Mouse (Mus musculus) forebrain, postnatal 0 days (tissue): Measurements from ENCODE around the gene Rap2a. TPM values are rescaled to one million over a fixed set of nuclear protein-coding genes. Genes with fewer than 3 reads are reported as not detected.

Experiments
- ATAC-seq: fragments of 200-750 bp; cut with Nextera tagmentation; 2 replicates; pipeline ENCODE4 v1.8.0; 2017; ENCODE audit warnings: mild to moderate bottlenecking, moderate library complexity
- DNase-seq: peaks from one replicate; pipeline ENCODE4 v3.0.0-alpha.2; 2015
- H3K27ac ChIP-seq: fragments of 300-500 bp; sonication (generic); 2 replicates; pipeline ENCODE4 v1.5.1; 2014; ENCODE audit warnings: low read depth, mild to moderate bottlenecking, antibody characterized with exemption, low read length, moderate library complexity, mixed read lengths
- H3K27me3 ChIP-seq: fragments of 300-500 bp; sonication (generic); 2 replicates; pipeline ENCODE4 v1.6.1; 2014; ENCODE audit warnings: mild to moderate bottlenecking, low read length, mixed read lengths; ENCODE audit not compliant: insufficient read depth
- H3K36me3 ChIP-seq: fragments of 300-500 bp; sonication (generic); 2 replicates; pipeline ENCODE4 v1.6.1; 2014; ENCODE audit warnings: mild to moderate bottlenecking, moderate library complexity; ENCODE audit not compliant: insufficient read depth
- H3K4me1 ChIP-seq: fragments of 300-500 bp; sonication (generic); 2 replicates; pipeline ENCODE4 v1.6.1; 2014; ENCODE audit warnings: antibody characterized with exemption; ENCODE audit not compliant: insufficient read depth
- H3K4me2 ChIP-seq: fragments of 300-500 bp; sonication (generic); 2 replicates; pipeline ENCODE4 v1.6.1; 2014; ENCODE audit warnings: low read depth, mild to moderate bottlenecking, moderate library complexity
- H3K4me3 ChIP-seq: fragments of 300-500 bp; sonication (generic); 2 replicates; pipeline ENCODE4 v1.5.1; 2014; ENCODE audit warnings: low read depth, low read length, mixed read lengths
- H3K9ac ChIP-seq: fragments of 300-500 bp; sonication (generic); 2 replicates; pipeline ENCODE4 v1.6.1; 2014; ENCODE audit warnings: mild to moderate bottlenecking
- H3K9me3 ChIP-seq: fragments of 300-500 bp; sonication (generic); 2 replicates; pipeline ENCODE4 v1.6.1; 2016; ENCODE audit warnings: low read length
- CTCF ChIP-seq: sonication (generic); IDR thresholded peaks from 2 replicates; pipeline ENCODE4 v1.5.1; 2016; ENCODE audit warnings: antibody characterized with exemption, control low read depth, low read depth
- WGBS: fragments of 180-500 bp; shearing (Covaris S2); extraction: QIAGEN DNeasy Blood & Tissue Kit; methylation state at CpG from one replicate; pipeline ENCODE4 v1.1.7; 2014; 5-methylcytosine and 5-hydroxymethylcytosine counted together
- polyA plus RNA-seq: library from polyadenylated mRNA; unstranded; fragments of >200 nt; fragmentation: Nextera tagmentation; extraction: Ambion mirVana; gene quantifications from 2 replicates; pipeline ENCODE4 v1.2.1, GENCODE M21; 2015
- total RNA-seq: library from RNA; depleted of rRNA; stranded (reverse); fragments of >200 nt; gene quantifications from 2 replicates; pipeline ENCODE4 v1.2.3, GENCODE M21; 2014; rRNA removed

Gene Rap2a
- total RNA-seq (75.9 and 78.4 TPM in 2 replicates), polyA plus RNA-seq (19.3 and 29.5 TPM in 2 replicates)

DNA sequence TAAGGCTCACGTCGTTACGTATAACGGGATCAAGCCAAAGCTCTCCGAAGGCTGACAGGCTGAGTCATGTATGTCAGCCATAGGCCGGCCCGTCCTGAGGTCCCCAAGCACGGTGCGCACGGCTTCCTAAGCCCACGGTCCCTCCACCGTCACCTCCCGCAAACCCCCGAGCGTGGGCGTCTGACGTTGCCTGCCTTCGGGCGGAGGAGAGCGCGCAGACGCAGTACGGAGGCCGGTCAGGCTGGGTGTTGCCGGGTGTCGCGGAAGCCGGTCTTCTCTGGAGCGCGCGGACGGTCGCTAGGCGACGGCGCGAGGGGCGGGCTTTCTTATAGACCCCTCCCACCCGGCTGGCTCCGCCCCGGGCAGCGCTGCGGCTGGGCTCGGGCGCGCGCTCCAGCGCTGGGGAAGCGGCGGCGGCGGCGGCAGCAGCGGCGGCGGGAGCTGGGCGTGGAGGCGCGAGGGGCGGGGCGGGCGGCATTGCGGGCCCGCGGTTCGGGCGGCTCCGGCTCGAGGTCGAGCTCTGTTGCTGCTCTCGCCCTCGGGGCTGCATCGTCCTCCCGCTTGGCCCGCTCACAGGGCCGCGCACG, at the start of gene Rap2a:
TSS of gene Rap2a (plus strand) at position 463 of the 587 bp plus-strand sequence.
- no peaks in the 10 kb centered on the region for H3K27me3 ChIP-seq
- ATAC-seq: peak; percentile 88
- WGBS: under 1% methylated on average over 76 of the region's 78 CpGs

DNA sequence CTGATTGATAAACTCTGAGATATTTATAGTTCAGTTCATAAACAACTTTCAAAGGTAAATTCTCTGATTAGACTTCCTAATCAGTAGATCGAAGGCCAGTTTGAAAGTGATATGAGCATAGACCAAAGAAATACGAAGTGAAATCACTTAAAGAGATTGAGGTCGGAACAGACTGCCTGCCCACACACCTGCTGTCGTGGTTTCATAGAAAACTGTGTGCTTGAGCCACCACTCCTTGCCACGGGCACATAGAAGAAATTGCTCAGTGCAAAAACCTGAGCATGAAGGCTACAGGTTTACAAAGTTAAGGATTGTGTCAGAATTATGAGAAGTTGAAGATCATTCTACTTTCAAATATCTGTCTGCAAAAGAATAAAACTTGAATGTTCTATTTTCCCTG, 49.7 kb upstream of the Rap2a start:
- Histone ChIP-seq H3K4me1 (no peaks in the 10 kb centered on the region), H3K4me2 (no peak overlapping the region), H3K4me3 (no peak overlapping the region), H3K27me3 (no peaks in the 10 kb centered on the region), H3K27ac (no peak overlapping the region), H3K9me3 (0 out of 2 replicates have a peak, but pooled peaks cover 10% of the 10 kb centered on the region), H3K9ac (no peak overlapping the region), H3K36me3 (peaks cover 15% of the 10 kb centered on the region; the same call in 1 of the 2 replicates)
- WGBS: 92% methylated on average over 5 of the region's 5 CpGs
- ATAC-seq (no peak), DNase-seq (no peak)
- no peak for TF ChIP-seq CTCF

More for the DNA sequence above, at the start of gene Rap2a:
- Histone ChIP-seq H3K27ac (peak within 1 kb of the TSS; percentile 99), H3K4me2 (peak within 1 kb of the TSS; percentile 62), H3K36me3 (no peaks in the 10 kb centered on the region), H3K4me1 (peaks cover 13% of the 10 kb centered on the region), H3K9ac (peak within 1 kb of the TSS; percentile 92), H3K4me3 (peak within 1 kb of the TSS; percentile 97), H3K9me3 (no peaks in the 10 kb centered on the region)
- peak; percentile 100 for DNase-seq
- no peak for TF ChIP-seq CTCF

GRCm38 (mm10) chr14:120432773-120433172, 45.5 kb upstream of the Rap2a start:
- H3K36me3 ChIP-seq: no peaks in the 10 kb centered on the region
- no peak for DNase-seq
- TF ChIP-seq CTCF: peak; percentile 45; the same call in 1 of the 2 replicates
- no peak overlapping the region for H3K4me2 ChIP-seq
- no peak overlapping the region for H3K9ac ChIP-seq
- no peak overlapping the region for H3K4me3 ChIP-seq
- no peaks in the 10 kb centered on the region for H3K4me1 ChIP-seq
- H3K27me3 ChIP-seq: no peaks in the 10 kb centered on the region
- H3K9me3 ChIP-seq: no peaks in the 10 kb centered on the region
- no peak overlapping the region for H3K27ac ChIP-seq
- ATAC-seq: no peak

GRCm38 (mm10) chr14:120433931-120434398, 44.3 kb upstream of the Rap2a start:
- WGBS: 66% methylated on average over 8 of the region's 8 CpGs
- no peak for ATAC-seq
- DNase-seq: no peak

DNA sequence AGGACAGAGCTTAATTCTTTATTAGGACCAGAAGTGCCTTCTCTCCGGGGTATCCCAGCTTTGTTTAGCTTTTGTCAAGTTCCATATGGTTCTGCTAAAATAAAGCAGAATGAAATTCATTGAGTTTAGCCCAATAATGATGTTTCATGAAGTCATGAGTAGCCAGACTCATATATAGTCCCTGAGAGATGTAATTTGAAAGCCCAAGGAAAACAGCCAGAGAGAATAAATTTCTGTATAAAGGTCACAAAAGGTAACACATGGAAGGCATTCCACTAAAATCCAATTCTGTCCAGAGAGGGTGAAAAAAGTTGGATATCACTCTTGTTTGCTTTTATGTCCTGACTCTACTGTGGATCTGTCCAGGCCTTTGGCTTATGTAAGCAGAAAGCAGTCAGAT, 43.4 kb upstream of the Rap2a start:
- Histone ChIP-seq H3K27ac (no peak overlapping the region), H3K9ac (no peak overlapping the region), H3K27me3 (no peaks in the 10 kb centered on the region), H3K4me1 (no peaks in the 10 kb centered on the region), H3K36me3 (no peaks in the 10 kb centered on the region), H3K4me3 (no peak overlapping the region), H3K9me3 (no peaks in the 10 kb centered on the region), H3K4me2 (no peak overlapping the region)
- DNase-seq: no peak
- WGBS: 83% methylated on average over 1 of the region's 1 CpGs
- ATAC-seq: no peak
- no peak for TF ChIP-seq CTCF

More at GRCm38 (mm10) chr14:120433931-120434398, 44.3 kb upstream of the Rap2a start:
- Histone ChIP-seq H3K36me3 (no peaks in the 10 kb centered on the region), H3K27ac (no peak overlapping the region), H3K9me3 (no peaks in the 10 kb centered on the region), H3K4me1 (no peaks in the 10 kb centered on the region), H3K4me2 (no peak overlapping the region), H3K27me3 (no peaks in the 10 kb centered on the region), H3K9ac (no peak overlapping the region), H3K4me3 (no peak overlapping the region)
- TF ChIP-seq CTCF: no peak

DNA sequence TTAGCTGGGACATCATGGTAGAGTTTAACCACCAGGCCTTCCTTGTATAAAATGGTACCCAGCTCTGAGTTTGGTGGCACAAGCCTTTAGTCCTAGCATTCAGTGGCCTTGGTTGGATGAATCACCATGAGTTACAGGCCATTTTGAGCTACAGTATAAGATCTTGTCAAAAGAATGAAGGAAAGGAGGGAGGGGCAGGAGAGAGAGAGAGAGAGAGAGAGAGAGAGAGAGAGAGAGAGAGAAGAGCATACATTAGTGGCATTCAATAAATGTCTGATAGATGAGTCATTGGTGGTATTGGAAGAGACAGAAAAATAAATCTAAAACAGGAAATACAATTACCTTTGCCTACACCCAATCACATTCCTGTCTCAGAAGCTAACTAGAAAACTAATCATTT, 37.5 kb upstream of the Rap2a start:
- no peak overlapping the region for H3K9ac ChIP-seq
- no peaks in the 10 kb centered on the region for H3K36me3 ChIP-seq
- DNase-seq (no peak), ATAC-seq (no peak)
- H3K4me1 ChIP-seq: no peaks in the 10 kb centered on the region
- no peaks in the 10 kb centered on the region for H3K27me3 ChIP-seq
- H3K27ac ChIP-seq: no peak overlapping the region
- no peaks in the 10 kb centered on the region for H3K9me3 ChIP-seq
- TF ChIP-seq CTCF: no peak
- no peak overlapping the region for H3K4me2 ChIP-seq
- H3K4me3 ChIP-seq: no peak overlapping the region

DNA sequence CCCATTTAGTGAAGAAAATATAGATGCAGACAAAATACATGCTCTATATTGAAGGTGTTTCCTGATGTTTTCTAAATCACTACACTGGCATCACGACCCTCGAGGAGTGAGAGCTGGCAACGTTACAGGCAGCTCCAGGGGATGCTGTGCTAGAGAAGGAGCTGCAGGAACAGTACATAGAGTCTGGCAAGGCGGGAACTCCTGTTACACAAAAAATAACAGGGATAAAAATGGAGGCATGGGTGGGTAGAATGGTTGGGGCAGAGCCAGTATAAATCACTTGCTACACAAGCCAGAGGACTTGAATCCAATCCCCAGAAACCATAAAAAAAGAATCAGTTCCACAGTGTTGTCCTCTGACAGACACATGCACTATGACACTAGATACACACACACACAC, 37.0 kb upstream of the Rap2a start:
- no peak for DNase-seq
- Histone ChIP-seq H3K4me1 (no peaks in the 10 kb centered on the region), H3K4me3 (no peak overlapping the region), H3K4me2 (no peak overlapping the region), H3K9me3 (no peaks in the 10 kb centered on the region), H3K27me3 (no peaks in the 10 kb centered on the region), H3K9ac (no peak overlapping the region), H3K36me3 (no peaks in the 10 kb centered on the region), H3K27ac (no peak overlapping the region)
- no peak for ATAC-seq
- WGBS: 78% methylated on average over 4 of the region's 4 CpGs
- TF ChIP-seq CTCF: no peak
